Mouse (Mus musculus) C2C12 (cell line): ENCODE results near the gene Scn4b.

Source experiments
- CTCF ChIP-seq: IDR thresholded peaks from one replicate; pipeline ENCODE4 v1.5.1; 2011; ENCODE audit not compliant: control insufficient read depth, insufficient read depth, insufficient read length
- FOSL1 ChIP-seq: IDR thresholded peaks from one replicate; pipeline ENCODE4 v1.8.0; 2011; ENCODE audit warnings: mild to moderate bottlenecking, low read length; ENCODE audit not compliant: poor library complexity, insufficient read depth, severe bottlenecking
- MAX ChIP-seq: IDR thresholded peaks from one replicate; pipeline ENCODE4 v1.6.1; 2011; ENCODE audit warnings: mild to moderate bottlenecking, control low read depth
- MYOG ChIP-seq: IDR thresholded peaks from one replicate; pipeline ENCODE4 v1.6.1; 2011; ENCODE audit not compliant: control insufficient read depth, insufficient read length; ENCODE audit errors: extremely low read depth
- USF1 ChIP-seq: IDR thresholded peaks from one replicate; pipeline ENCODE4 v1.6.1; 2011; ENCODE audit warnings: low read depth, mild to moderate bottlenecking, control low read depth, moderate library complexity

DNA sequence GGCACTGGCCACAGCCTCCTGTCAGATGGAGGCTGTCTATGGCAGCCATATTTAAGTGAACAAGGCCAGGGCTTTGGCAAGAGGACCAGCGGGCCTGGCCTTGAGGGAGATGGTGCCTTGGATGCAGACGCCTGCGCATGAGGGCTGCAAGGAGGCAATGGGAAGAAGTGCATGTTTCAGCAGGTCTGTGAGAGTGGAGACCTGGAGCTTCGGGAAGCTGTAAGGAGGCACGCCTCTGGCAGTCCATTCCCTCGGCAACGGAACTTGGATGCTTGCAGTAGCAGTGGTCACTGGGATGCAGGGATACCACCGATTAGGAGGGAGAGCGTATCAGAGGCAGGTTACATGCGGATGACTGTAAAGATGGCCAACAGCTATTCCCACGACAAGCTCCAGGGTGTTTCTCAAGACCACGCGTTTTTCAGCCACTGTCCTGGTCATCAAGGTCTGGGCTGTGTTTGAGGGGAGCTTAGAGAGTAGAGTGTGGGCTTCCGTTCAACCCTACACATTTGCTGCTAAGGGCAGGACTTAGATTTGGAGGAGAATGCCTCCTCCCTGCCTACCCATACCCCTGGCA, 18.2 kb upstream of the Scn4b start:
- no peak for TF ChIP-seq CTCF
- no peak for TF ChIP-seq MYOG
- no peak for TF ChIP-seq MAX
- no peak for TF ChIP-seq USF1
- no peak for TF ChIP-seq FOSL1
